Mouse (Mus musculus): Measurements from ENCODE around the gene Chuk. TPM values are rescaled to one million over a fixed set of nuclear protein-coding genes. Genes with fewer than 3 reads are reported as not detected.

Chuk gene
- total RNA-seq, 2 experiments from 2014 or later: 62.3 to 66.0 TPM

- ATAC-seq (replicated peaks; ENCODE audit: low FRiP score, low TSS enrichment, poor library complexity, severe bottlenecking): no peak
Observed at GRCm38 (mm10) chr19:44108996-44109395, 1.7 kb upstream of the Chuk start.

- no peak for ATAC-seq (replicated peaks; ENCODE audit: low FRiP score, low TSS enrichment, poor library complexity, severe bottlenecking)
Observed at GRCm38 (mm10) chr19:44107661-44108521, 611 bp upstream of the Chuk start.

- no peak for ATAC-seq (replicated peaks; ENCODE audit: low FRiP score, low TSS enrichment, poor library complexity, severe bottlenecking)
Observed at GRCm38 (mm10) chr19:44104393-44104792, 2.9 kb downstream of the Chuk start.

GRCm38 (mm10) chr19:44103001-44103400 is 4.3 kb downstream of the Chuk start:
- no peak for ATAC-seq (replicated peaks; ENCODE audit: low FRiP score, low TSS enrichment, poor library complexity, severe bottlenecking)

GRCm38 (mm10) chr19:44100840-44101239 is 6.4 kb downstream of the Chuk start:
- ATAC-seq (replicated peaks; ENCODE audit: low FRiP score, low TSS enrichment, poor library complexity, severe bottlenecking): peak; percentile 87

GRCm38 (mm10) chr19:44086278-44086677 is 21.0 kb downstream of the Chuk start:
- ATAC-seq (replicated peaks; ENCODE audit: low FRiP score, low TSS enrichment, poor library complexity, severe bottlenecking): no peak

GRCm38 (mm10) chr19:44080920-44081319 is 26.4 kb downstream of the Chuk start:
- ATAC-seq (replicated peaks; ENCODE audit: low FRiP score, low TSS enrichment, poor library complexity, severe bottlenecking): no peak

- ATAC-seq (replicated peaks; ENCODE audit: low FRiP score, low TSS enrichment, poor library complexity, severe bottlenecking): no peak
Observed at GRCm38 (mm10) chr19:44080023-44080422, 27.3 kb downstream of the Chuk start.

- no peak for ATAC-seq (replicated peaks; ENCODE audit: low FRiP score, low TSS enrichment, poor library complexity, severe bottlenecking)
Observed at GRCm38 (mm10) chr19:44077024-44077423, 30.3 kb downstream of the Chuk start.

- no peak for ATAC-seq (replicated peaks; ENCODE audit: low FRiP score, low TSS enrichment, poor library complexity, severe bottlenecking)
Observed at GRCm38 (mm10) chr19:44076457-44076856, 30.8 kb downstream of the Chuk start.

- ATAC-seq (replicated peaks; ENCODE audit: low FRiP score, low TSS enrichment, poor library complexity, severe bottlenecking): no peak
Observed at GRCm38 (mm10) chr19:44074986-44075385, 32.3 kb downstream of the Chuk start.

GRCm38 (mm10) chr19:44071166-44071565 is 36.1 kb downstream of the Chuk start:
- no peak for ATAC-seq (replicated peaks; ENCODE audit: low FRiP score, low TSS enrichment, poor library complexity, severe bottlenecking)

GRCm38 (mm10) chr19:44069914-44070232 is 37.4 kb downstream of the Chuk start:
- no peak for ATAC-seq (replicated peaks; ENCODE audit: low FRiP score, low TSS enrichment, poor library complexity, severe bottlenecking)

GRCm38 (mm10) chr19:44069121-44069913 is 38.0 kb downstream of the Chuk start, which contains the start of gene Erlin1:
Gene Erlin1 (minus strand): TSS chr19:44069785.
- ATAC-seq (replicated peaks; ENCODE audit: low FRiP score, low TSS enrichment, poor library complexity, severe bottlenecking): peak; percentile 79

GRCm38 (mm10) chr19:44068232-44068631 is 39.0 kb downstream of the Chuk start:
- ATAC-seq (replicated peaks; ENCODE audit: low FRiP score, low TSS enrichment, poor library complexity, severe bottlenecking): no peak

GRCm38 (mm10) chr19:44067323-44068049 is 39.8 kb downstream of the Chuk start:
- no peak for ATAC-seq (replicated peaks; ENCODE audit: low FRiP score, low TSS enrichment, poor library complexity, severe bottlenecking)

- ATAC-seq (replicated peaks; ENCODE audit: low FRiP score, low TSS enrichment, poor library complexity, severe bottlenecking): no peak
Observed at GRCm38 (mm10) chr19:44064734-44065133, 42.5 kb downstream of the Chuk start.

GRCm38 (mm10) chr19:44063773-44064172 is 43.5 kb downstream of the Chuk start:
- no peak for ATAC-seq (replicated peaks; ENCODE audit: low FRiP score, low TSS enrichment, poor library complexity, severe bottlenecking)

GRCm38 (mm10) chr19:44060226-44060625 is 47.1 kb downstream of the Chuk start:
- no peak for ATAC-seq (replicated peaks; ENCODE audit: low FRiP score, low TSS enrichment, poor library complexity, severe bottlenecking)
